ENCODE assay signal across 3 mouse cellular contexts in genomic region chr9:108013577-108013976, GRCm38 (mm10). TPM values are rescaled to one million over a fixed set of nuclear protein-coding genes. Genes with fewer than 3 reads are reported as not detected.
"Had no signal": no experiment of that assay in that cellular context is flagged by ENCODE, and none has a peak within 500 bp of the region (broad histone marks: within the 10 kb centered on the region; RNA-seq: fewer than 3 reads in every experiment).

No protein-coding gene starts in this region.

RNA-seq across cellular contexts. Expression of gene Cdhr4, which starts 21.3 kb away (rescaled TPM):
- polyA plus RNA-seq: myocyte had no signal

RNA-seq across cellular contexts. Expression of gene Gm20661, which starts 30.7 kb away (rescaled TPM):
- total RNA-seq: megakaryocyte progenitor cell, adult 5-6 weeks had no signal
- polyA plus RNA-seq: myocyte; small intestine, adult 2 months had no signal
